Mouse (Mus musculus) heart, embryonic 16.5 days (tissue): ENCODE data around the gene Zfand4. TPM values are rescaled to one million over a fixed set of nuclear protein-coding genes. Genes with fewer than 3 reads are reported as not detected.

Experiments used
- ATAC-seq: fragments of 200-750 bp; cut with Nextera tagmentation; replicated peaks from 2 replicates; pipeline ENCODE4 v1.8.0; 2017; ENCODE audit warnings: moderate number of reproducible peaks; ENCODE audit not compliant: insufficient read depth, low FRiP score; ENCODE audit errors: extremely low read depth
- H3K27ac ChIP-seq: fragments of 300-500 bp; sonication (generic); 2 replicates; pipeline ENCODE4 v1.5.1; 2014; ENCODE audit warnings: mild to moderate bottlenecking, low read length, control low read depth, moderate library complexity
- H3K27me3 ChIP-seq: fragments of 300-500 bp; sonication (generic); 2 replicates; pipeline ENCODE4 v1.6.1; 2014; ENCODE audit warnings: low read length, mixed read lengths; ENCODE audit not compliant: control insufficient read depth, insufficient read depth
- H3K36me3 ChIP-seq: fragments of 300-500 bp; sonication (generic); 2 replicates; pipeline ENCODE4 v1.6.1; 2014; ENCODE audit not compliant: control insufficient read depth, insufficient read depth
- H3K4me1 ChIP-seq: fragments of 300-500 bp; sonication (generic); 2 replicates; pipeline ENCODE4 v1.6.1; 2014; ENCODE audit warnings: low read length, mixed read lengths; ENCODE audit not compliant: control insufficient read depth, insufficient read depth
- H3K4me2 ChIP-seq: fragments of 300-500 bp; sonication (generic); 2 replicates; pipeline ENCODE4 v1.6.1; 2014; ENCODE audit warnings: low read depth, mild to moderate bottlenecking, control low read depth, low read length
- H3K4me3 ChIP-seq: fragments of 300-500 bp; sonication (generic); 2 replicates; pipeline ENCODE4 v1.5.1; 2014; ENCODE audit warnings: mild to moderate bottlenecking, control low read depth, low read length
- H3K9ac ChIP-seq: fragments of 300-500 bp; sonication (generic); 2 replicates; pipeline ENCODE4 v1.6.1; 2014; ENCODE audit warnings: low read length, control low read depth
- H3K9me3 ChIP-seq: fragments of 300-500 bp; sonication (generic); replicated peaks from 2 replicates; pipeline ENCODE4 v1.6.1; 2016; ENCODE audit warnings: low read length; ENCODE audit not compliant: control insufficient read depth
- WGBS: fragments of 180-500 bp; shearing (Covaris S2); extraction: QIAGEN DNeasy Blood & Tissue Kit; methylation state at CpG from one replicate; pipeline ENCODE4 v1.1.7; 2014; 5-methylcytosine and 5-hydroxymethylcytosine counted together
- polyA plus RNA-seq: library from polyadenylated mRNA; unstranded; fragments of >200 nt; fragmentation: Nextera tagmentation; extraction: Ambion mirVana; gene quantifications from 2 replicates; pipeline ENCODE4 v1.2.1, GENCODE M21; 2015

Gene Zfand4
- polyA plus RNA-seq, 1 experiment from 2014 or later: 3.1 TPM

DNA sequence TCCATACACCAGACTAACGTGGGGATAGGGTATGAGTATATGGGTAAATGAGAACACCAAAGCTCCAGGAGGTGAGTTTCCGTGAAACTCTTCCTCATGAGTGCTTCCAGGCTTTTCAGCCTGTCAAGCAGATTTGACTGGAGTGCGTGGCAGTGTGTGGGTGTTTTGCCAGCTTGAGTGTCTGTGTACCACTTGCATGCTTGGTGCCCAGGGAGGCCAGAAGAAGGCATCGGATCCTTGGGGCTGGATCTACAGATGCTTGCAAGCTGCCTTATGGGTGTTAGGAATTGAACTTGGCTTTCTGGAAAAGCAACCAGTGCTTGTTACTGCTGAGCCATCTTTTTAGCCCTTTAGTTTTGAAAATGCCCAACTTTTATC is 92.9 kb downstream of the Zfand4 start:
- Histone ChIP-seq H3K9me3 (no peaks in the 10 kb centered on the region), H3K27ac (no peak overlapping the region), H3K4me1 (peaks cover 2% of the 10 kb centered on the region; the same call in 1 of the 2 replicates), H3K36me3 (no peaks in the 10 kb centered on the region), H3K27me3 (no peaks in the 10 kb centered on the region), H3K4me3 (no peak overlapping the region), H3K4me2 (no peak overlapping the region), H3K9ac (no peak overlapping the region)
- 76% methylated on average over 4 of the region's 4 CpGs for whole genome bisulfite sequencing
- no peak for ATAC-seq

DNA sequence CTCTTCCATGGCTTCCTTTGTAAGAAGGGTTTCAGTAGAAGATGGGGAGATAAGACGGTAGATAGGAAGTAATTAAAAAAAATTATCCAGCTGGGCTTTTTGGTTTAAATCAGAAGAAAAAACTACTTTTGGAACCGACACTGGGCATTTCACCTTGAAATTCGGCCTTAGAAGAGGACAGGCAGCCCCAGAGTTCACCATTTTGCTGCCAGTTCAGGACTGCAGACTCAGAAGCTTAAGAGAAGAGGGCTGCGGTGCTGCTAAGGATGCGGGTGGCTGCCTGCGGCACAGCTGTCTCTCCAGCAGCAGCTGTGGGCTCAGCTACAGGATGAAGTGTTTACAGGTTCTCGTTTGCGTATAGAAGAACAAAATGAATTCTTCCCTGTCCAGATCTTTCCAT is 94.0 kb downstream of the Zfand4 start:
- ATAC-seq: no peak
- Histone ChIP-seq H3K27me3 (no peaks in the 10 kb centered on the region), H3K27ac (no peak overlapping the region), H3K9ac (no peak overlapping the region), H3K9me3 (no peaks in the 10 kb centered on the region), H3K4me2 (no peak overlapping the region), H3K36me3 (no peaks in the 10 kb centered on the region), H3K4me1 (peaks cover 2% of the 10 kb centered on the region; the same call in 1 of the 2 replicates), H3K4me3 (no peak overlapping the region)
- 74% methylated on average over 8 of the region's 8 CpGs for WGBS

DNA sequence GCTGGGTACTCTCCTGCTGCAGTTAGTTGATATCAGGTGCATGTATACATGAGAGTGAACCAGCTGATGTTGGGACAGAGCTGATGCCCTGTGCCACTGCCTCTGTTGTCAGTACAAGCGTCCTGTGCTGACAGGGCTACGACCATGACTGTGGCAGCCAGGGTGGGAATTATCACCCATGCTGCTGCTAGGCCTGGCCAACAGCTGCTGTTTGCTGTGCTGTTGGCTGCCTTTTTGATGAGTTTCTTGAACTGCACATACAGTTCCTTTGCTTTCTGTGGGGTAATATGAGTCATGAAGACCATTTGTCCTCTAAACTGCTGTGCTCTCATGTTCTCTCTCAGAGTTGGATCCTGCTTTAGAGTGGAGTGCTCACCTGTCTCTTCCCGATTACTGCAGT is 95.2 kb downstream of the Zfand4 start:
- Histone ChIP-seq H3K4me3 (no peak overlapping the region), H3K27me3 (no peaks in the 10 kb centered on the region), H3K4me1 (no peaks in the 10 kb centered on the region), H3K9ac (no peak overlapping the region), H3K4me2 (no peak overlapping the region), H3K27ac (no peak overlapping the region), H3K9me3 (no peaks in the 10 kb centered on the region), H3K36me3 (no peaks in the 10 kb centered on the region)
- 63% methylated on average over 3 of the region's 3 CpGs for WGBS
- no peak for ATAC-seq

DNA sequence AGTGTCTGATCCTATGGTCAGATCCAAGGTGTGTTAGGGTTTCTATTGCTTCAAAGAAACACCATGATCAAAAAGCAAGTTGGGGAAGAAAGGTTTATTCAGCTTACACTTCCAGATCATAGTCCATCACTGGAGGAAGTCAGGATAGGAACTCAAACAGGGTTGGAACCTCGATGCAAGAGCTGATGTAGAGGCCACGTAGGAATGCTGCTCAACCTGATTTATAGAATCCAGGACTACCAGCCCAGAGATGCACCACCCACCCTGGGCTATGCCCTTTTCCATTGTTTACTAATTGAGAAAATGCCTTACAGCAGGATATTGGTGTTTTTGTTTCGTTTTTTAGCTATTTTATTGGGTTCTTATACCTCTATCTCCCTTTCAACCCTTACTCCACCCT is 97.4 kb downstream of the Zfand4 start:
- Histone ChIP-seq H3K9me3 (peaks cover 2% of the 10 kb centered on the region; the same call in 1 of the 2 replicates), H3K27ac (no peak overlapping the region)
- WGBS: 88% methylated on average over 3 of the region's 3 CpGs

DNA sequence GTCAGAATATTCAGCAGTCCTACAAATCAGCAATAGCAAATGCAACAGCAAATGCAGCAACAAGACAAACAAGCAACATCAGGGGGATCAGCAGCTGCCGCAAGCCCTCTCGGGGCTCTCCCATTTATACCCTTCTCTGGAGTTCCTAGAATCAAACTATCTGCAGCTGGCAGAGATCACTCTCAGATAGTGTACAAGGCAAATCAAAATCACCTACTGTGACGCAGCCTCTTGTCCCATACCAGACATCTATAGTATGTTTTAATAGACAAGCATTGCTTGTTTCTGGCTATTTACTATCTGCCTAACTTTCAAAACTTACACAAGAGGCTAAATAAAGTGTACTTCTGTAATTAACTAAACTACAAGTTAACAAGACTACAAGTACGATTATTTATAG is 98.0 kb downstream of the Zfand4 start:
- H3K9me3 ChIP-seq: peaks cover 2% of the 10 kb centered on the region; the same call in 1 of the 2 replicates
- no peaks in the 10 kb centered on the region for H3K4me1 ChIP-seq
- WGBS: 85% methylated on average over 4 of the region's 4 CpGs
- no peaks in the 10 kb centered on the region for H3K36me3 ChIP-seq
- H3K27ac ChIP-seq: no peak overlapping the region
- no peak overlapping the region for H3K4me3 ChIP-seq
- no peak overlapping the region for H3K9ac ChIP-seq
- H3K4me2 ChIP-seq: no peak overlapping the region
- ATAC-seq: no peak
- no peaks in the 10 kb centered on the region for H3K27me3 ChIP-seq

More for the DNA sequence above, 97.4 kb downstream of the Zfand4 start:
- no peaks in the 10 kb centered on the region for H3K4me1 ChIP-seq
- H3K9ac ChIP-seq: no peak overlapping the region
- ATAC-seq: no peak
- H3K4me3 ChIP-seq: no peak overlapping the region
- no peaks in the 10 kb centered on the region for H3K27me3 ChIP-seq
- H3K4me2 ChIP-seq: no peak overlapping the region
- no peaks in the 10 kb centered on the region for H3K36me3 ChIP-seq

DNA sequence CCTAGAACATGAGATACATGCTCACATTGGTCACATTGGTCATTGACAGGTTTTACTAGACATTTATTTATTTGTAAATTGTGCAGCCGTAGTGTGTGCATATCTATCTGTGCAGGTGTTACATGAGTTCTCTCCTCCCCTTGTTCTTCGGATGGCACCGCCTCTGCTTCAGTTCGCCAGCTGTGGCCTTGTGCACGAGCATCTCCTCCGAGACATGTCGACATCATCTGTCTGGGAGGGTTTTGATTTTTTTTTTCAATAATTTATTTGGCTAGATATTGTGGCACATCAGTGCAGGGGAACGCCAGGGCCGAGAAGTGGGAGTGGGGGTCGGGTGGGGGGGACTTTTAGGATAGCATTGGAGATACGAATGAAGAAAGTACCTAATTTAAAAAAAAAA is 103.9 kb downstream of the Zfand4 start:
- H3K9me3 ChIP-seq: peaks cover 2% of the 10 kb centered on the region; the same call in 1 of the 2 replicates
- no peaks in the 10 kb centered on the region for H3K27me3 ChIP-seq
- no peaks in the 10 kb centered on the region for H3K36me3 ChIP-seq
- no peak overlapping the region for H3K4me3 ChIP-seq
- H3K4me1 ChIP-seq: no peaks in the 10 kb centered on the region
- no peak overlapping the region for H3K4me2 ChIP-seq
- WGBS: 82% methylated on average over 11 of the region's 11 CpGs
- H3K27ac ChIP-seq: no peak overlapping the region
- no peak overlapping the region for H3K9ac ChIP-seq
- ATAC-seq: no peak

DNA sequence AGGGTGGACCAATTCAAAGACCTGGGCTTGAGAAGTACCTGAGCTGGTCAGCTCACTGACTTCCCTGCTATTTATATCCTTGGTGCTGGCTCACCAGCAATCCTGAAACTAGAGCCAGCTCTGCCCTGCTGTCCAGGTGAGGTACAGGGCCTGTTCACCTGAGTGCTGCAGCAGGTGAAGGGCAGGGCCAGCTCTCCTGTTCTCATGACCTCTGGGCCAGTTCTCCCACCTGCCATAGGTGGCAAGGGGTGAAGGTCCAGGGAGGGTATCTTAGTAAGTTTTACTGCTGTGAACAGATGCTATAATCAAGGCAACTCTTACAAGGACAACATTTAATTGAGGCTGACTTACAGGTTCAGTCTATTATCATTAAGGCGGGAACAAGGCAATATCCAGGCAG is 105.8 kb downstream of the Zfand4 start:
- H3K9me3 ChIP-seq: peaks cover 2% of the 10 kb centered on the region; the same call in 1 of the 2 replicates
- WGBS: 87% methylated on average over 1 of the region's 1 CpGs
- H3K9ac ChIP-seq: no peak overlapping the region
- H3K4me1 ChIP-seq: no peaks in the 10 kb centered on the region
- no peaks in the 10 kb centered on the region for H3K36me3 ChIP-seq
- H3K4me3 ChIP-seq: no peak overlapping the region
- no peak overlapping the region for H3K27ac ChIP-seq
- no peak overlapping the region for H3K4me2 ChIP-seq
- no peaks in the 10 kb centered on the region for H3K27me3 ChIP-seq
- ATAC-seq: no peak

DNA sequence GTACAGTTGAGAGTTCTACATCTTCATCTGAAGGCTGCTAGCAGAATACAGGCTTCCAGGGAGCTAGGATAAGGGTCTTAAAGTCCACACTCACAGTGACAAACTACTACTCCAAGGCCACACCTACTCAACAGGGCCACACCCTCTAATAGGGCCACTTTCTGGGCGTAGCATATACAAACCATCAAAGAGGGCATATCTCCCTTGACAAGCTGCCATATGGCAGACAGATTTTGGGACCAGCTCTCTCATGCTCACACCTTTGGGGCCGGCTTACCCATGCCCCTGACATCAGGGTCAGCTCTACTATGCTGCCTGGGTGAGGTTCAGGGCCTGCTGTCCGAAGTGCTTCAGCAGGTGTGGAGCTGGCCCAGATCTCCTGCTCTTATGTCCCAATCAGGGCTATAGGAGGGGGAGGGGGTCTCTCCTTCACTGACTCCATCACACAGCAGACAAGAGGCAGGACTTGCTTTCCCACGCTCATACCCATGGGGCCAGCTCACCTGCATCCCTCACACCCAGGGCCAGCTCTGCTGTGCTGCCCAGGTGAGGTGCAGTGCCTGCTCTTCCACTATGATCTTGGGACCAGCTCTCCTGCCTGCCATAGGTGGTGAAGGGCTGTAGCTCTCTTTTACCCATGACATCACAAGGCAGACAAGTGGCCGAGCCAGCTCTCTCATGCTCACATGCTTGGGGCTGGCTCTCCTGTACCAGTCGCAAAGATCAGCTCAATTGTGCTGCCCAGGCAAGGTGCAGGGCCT is 106.4 kb downstream of the Zfand4 start:
- H3K27ac ChIP-seq: no peak overlapping the region
- H3K4me2 ChIP-seq: no peak overlapping the region
- H3K36me3 ChIP-seq: no peaks in the 10 kb centered on the region
- H3K9ac ChIP-seq: no peak overlapping the region
- no peaks in the 10 kb centered on the region for H3K27me3 ChIP-seq
- no peaks in the 10 kb centered on the region for H3K4me1 ChIP-seq
- ATAC-seq: no peak
- peaks cover 2% of the 10 kb centered on the region; the same call in 1 of the 2 replicates for H3K9me3 ChIP-seq
- no peak overlapping the region for H3K4me3 ChIP-seq
- 76% methylated on average over 6 of the region's 6 CpGs for WGBS

DNA sequence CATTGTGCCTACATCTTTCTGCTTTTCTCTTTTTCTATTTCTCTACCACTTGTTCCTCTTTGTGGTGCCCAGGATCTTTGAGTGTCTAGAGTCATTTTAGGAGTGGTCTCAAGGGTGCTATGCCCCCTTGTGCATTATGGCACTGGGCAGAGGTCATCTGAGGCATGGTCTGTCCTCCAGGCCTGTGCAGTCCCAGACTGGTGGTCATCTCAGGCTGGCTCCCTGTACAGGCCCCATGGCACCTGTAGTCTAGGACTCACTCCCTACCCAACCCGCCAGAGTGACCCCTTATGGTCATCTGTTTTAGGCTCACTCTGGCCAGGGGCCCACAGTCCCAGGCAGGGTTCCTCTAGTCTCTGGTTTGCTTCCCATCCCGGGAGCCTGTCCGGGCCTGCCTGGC is 107.5 kb downstream of the Zfand4 start:
- no peaks in the 10 kb centered on the region for H3K27me3 ChIP-seq

More for the DNA sequence above, 107.5 kb downstream of the Zfand4 start:
- no peaks in the 10 kb centered on the region for H3K9me3 ChIP-seq
- 89% methylated on average over 3 of the region's 3 CpGs for WGBS
- H3K4me2 ChIP-seq: no peak overlapping the region
- no peaks in the 10 kb centered on the region for H3K4me1 ChIP-seq
- H3K4me3 ChIP-seq: no peak overlapping the region
- H3K27ac ChIP-seq: no peak overlapping the region
- no peak for ATAC-seq
- H3K36me3 ChIP-seq: no peaks in the 10 kb centered on the region
- no peak overlapping the region for H3K9ac ChIP-seq
